Mouse (Mus musculus): Measurements from ENCODE around the gene Foxj1.

- no peak for TF ChIP-seq EP300 (IDR thresholded peaks at IDR 0.05; ENCODE audit: low read depth)
- no peak for TF ChIP-seq CTCF (IDR thresholded peaks at IDR 0.05; ENCODE audit: low read depth)
These were observed 1.8 kb upstream of the Foxj1 start for GRCm38 (mm10) chr11:116337000-116337399.
